Mouse (Mus musculus) liver, embryonic 14.5 days (tissue): ENCODE data around the gene Ankrd12.

Experiments
- CTCF ChIP-seq: IDR thresholded peaks from 2 replicates; pipeline ENCODE4 v1.5.1; 2016; ENCODE audit warnings: antibody characterized with exemption, low read depth, control low read depth
- EP300 ChIP-seq: IDR thresholded peaks from 2 replicates; pipeline ENCODE4 v1.6.1; 2016; ENCODE audit warnings: antibody characterized with exemption, low read depth

- TF ChIP-seq CTCF, result no peak
- no peak for TF ChIP-seq EP300
Measured at GRCm38 (mm10) chr17:66007473-66007872, 69.4 kb downstream of the Ankrd12 start.
